22 mouse cellular contexts compared by ENCODE assay signal in the genomic region with DNA sequence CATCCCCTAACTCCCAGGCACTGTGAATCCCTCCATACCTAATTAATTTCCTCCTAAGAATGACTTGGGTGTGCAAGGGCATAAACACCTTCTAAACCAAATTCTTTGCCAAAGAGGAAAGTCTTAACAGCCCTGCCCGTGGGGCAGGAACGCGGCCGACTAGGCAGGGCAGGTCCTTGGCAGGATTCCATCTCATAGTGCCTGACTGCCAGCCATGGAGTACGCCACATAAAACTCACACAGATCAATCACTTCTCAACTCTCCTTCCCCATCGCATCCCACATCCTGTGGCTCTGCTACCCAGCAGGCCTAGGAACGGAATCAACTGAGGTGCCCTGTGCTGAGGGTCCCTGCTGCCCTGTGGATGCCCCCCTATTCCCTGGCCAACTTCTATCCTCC. TPM values are rescaled to one million over a fixed set of nuclear protein-coding genes. Genes with fewer than 3 reads are reported as not detected.
DNase-seq lines count a peak whose midpoint lies in the region; ATAC-seq and TF ChIP-seq lines count a peak whose summit lies in the region.
"Had no signal": no experiment of that assay in that cellular context is flagged by ENCODE, and none has a peak within 500 bp of the region (broad histone marks: within the 10 kb centered on the region; RNA-seq: fewer than 3 reads in every experiment).

No protein-coding gene starts in this region.

- DNase-seq in adrenal gland, postnatal 14 days = peak; percentile 31
- no peak for DNase-seq in adrenal gland, postnatal 4 days (ENCODE audit: low spot score in 2 of 2)
- peak; percentile 69 for DNase-seq in kidney, adult 2 months
- peak; percentile 16 for DNase-seq in ovary, postnatal 36 days (ENCODE audit: low spot score)
- DNase-seq in ovary, adult 18-20 months (ENCODE audit: low spot score) = no peak
- DNase-seq in embryo, embryonic 9.5 days (ENCODE audit: extremely low spot score) = no peak
- no peak for DNase-seq in retina, embryonic 14.5 days (ENCODE audit: low spot score)
- DNase-seq: heart, adult 2 months; left cerebral cortex, postnatal 4 days; right cerebral cortex, adult 18-20 months; thymus, postnatal 36 days had no signal

- 20% methylated on average over 7 of the region's 7 CpGs for WGBS in kidney, adult 2 months
- 54% methylated on average over 7 of the region's 7 CpGs for WGBS in kidney, embryonic 15.5 days

- H3K9me3 ChIP-seq in kidney, embryonic 15.5 days (replicated peaks) = no peaks in the 10 kb centered on the region
- H3K9me3 ChIP-seq: embryonic facial prominence, embryonic 10.5 days; hindbrain, embryonic 10.5 days; midbrain, embryonic 13.5 days had no signal

- peaks cover 1% of the 10 kb centered on the region; the same call in 1 of the 2 replicates for H3K27me3 ChIP-seq in kidney, adult 2 months (replicated peaks; ENCODE audit: control insufficient read depth, insufficient read depth, low read length)
- H3K27me3 ChIP-seq in kidney, embryonic 15.5 days = no peaks in the 10 kb centered on the region

- TF ChIP-seq CTCF in kidney, adult 2 months (conservative IDR thresholded peaks at IDR 0.05; ENCODE audit: insufficient read depth, insufficient read length, low read depth, low read length) = no peak

- H3K4me3 ChIP-seq in kidney, adult 2 months (ENCODE audit: insufficient read depth, low read depth, low read length) = no peak overlapping the region
- no peak overlapping the region for H3K4me3 ChIP-seq in kidney, embryonic 15.5 days (replicated peaks)
- H3K4me3 ChIP-seq: embryonic facial prominence, embryonic 10.5 days; heart, adult 2 months; hindbrain, embryonic 10.5 days; midbrain, embryonic 13.5 days; myocyte had no signal

- H3K9ac ChIP-seq in kidney, embryonic 15.5 days = no peak overlapping the region
- H3K9ac ChIP-seq: liver, embryonic 14.5 days; midbrain, embryonic 13.5 days had no signal

- H3K36me3 ChIP-seq in kidney, adult 2 months (ENCODE audit: control insufficient read depth, insufficient read depth, low read length) = no peaks in the 10 kb centered on the region
- no peaks in the 10 kb centered on the region for H3K36me3 ChIP-seq in kidney, embryonic 15.5 days
- H3K36me3 ChIP-seq: embryonic facial prominence, embryonic 10.5 days; hindbrain, embryonic 10.5 days; midbrain, embryonic 13.5 days had no signal

- no peak for TF ChIP-seq POLR2A in kidney, adult 2 months (IDR thresholded peaks at IDR 0.05; ENCODE audit: low read depth, low read length)

- peak overlapping the region; percentile 70; the same call in 1 of the 2 replicates for H3K27ac ChIP-seq in kidney, adult 2 months (ENCODE audit: insufficient read depth, low read depth, low read length)
- H3K27ac ChIP-seq in kidney, embryonic 15.5 days = no peak overlapping the region
- H3K27ac ChIP-seq: embryonic facial prominence, embryonic 10.5 days; heart, adult 2 months; hindbrain, embryonic 10.5 days; liver, embryonic 14.5 days; midbrain, embryonic 13.5 days had no signal

- ATAC-seq in kidney, embryonic 15.5 days (replicated peaks; ENCODE audit: low FRiP score) = no peak
- ATAC-seq: midbrain, embryonic 13.5 days had no signal

- no peaks in the 10 kb centered on the region; the same call in 1 of the 2 replicates for H3K4me1 ChIP-seq in kidney, adult 2 months (ENCODE audit: control insufficient read depth, insufficient read depth, low read length)
- peaks cover 10% of the 10 kb centered on the region; the same call in 1 of the 2 replicates for H3K4me1 ChIP-seq in kidney, embryonic 15.5 days

- no peak overlapping the region for H3K4me2 ChIP-seq in kidney, embryonic 15.5 days
- H3K4me2 ChIP-seq: midbrain, embryonic 13.5 days had no signal

RNA-seq across cellular contexts. Expression of gene Gm4131, which starts 3.0 kb away (rescaled TPM):
- not detected in 2 replicates for total RNA-seq in adrenal gland, postnatal 14 days (2021)
- total RNA-seq in adrenal gland, postnatal 4 days (2021) = not detected
- polyA plus RNA-seq in kidney, adult 2 months (2012; rRNA removed) = 1.0 and 1.6 TPM in 2 replicates
- 0.14 TPM in 1 of 2 replicates, not detected in the other for polyA plus RNA-seq in kidney, embryonic 15.5 days (2015; fragmentation: Nextera tagmentation; extraction: Ambion mirVana)
- total RNA-seq: gastrocnemius, adult 8-10 months; heart, adult 2 months; layer of hippocampus, adult 18-20 months; left cerebral cortex, postnatal 4 days; neutrophil, adult 5-6 weeks had no signal
- polyA plus RNA-seq: embryonic facial prominence, embryonic 10.5 days; heart, adult 2 months; heart, embryonic 16.5 days; hindbrain, embryonic 10.5 days; liver, embryonic 14.5 days; midbrain, embryonic 13.5 days; myocyte; small intestine, adult 2 months had no signal

RNA-seq across cellular contexts. Expression of gene Fam124a, which starts 8.1 kb away (rescaled TPM):
- 2.5 and 3.9 TPM in 2 replicates for total RNA-seq in adrenal gland, postnatal 14 days (2021)
- 1 to 10 TPM; 3.1 to 4.4 TPM for total RNA-seq in adrenal gland, postnatal 4 days (2021)
- 4.3 and 4.5 TPM in 2 replicates for polyA plus RNA-seq in kidney, adult 2 months (2012; rRNA removed)
- polyA plus RNA-seq in kidney, embryonic 15.5 days (2015; fragmentation: Nextera tagmentation; extraction: Ambion mirVana) = 7.4 and 8.4 TPM in 2 replicates
- total RNA-seq: neutrophil, adult 5-6 weeks had no signal

Comparison
In these comparisons a context has a peak if more than half of its experiments do, and no peak if none do; other contexts are left out.
1. DNase-seq: peak in adrenal gland, postnatal 14 days (single experiment), kidney, adult 2 months (single experiment) and ovary, postnatal 36 days (single experiment); none in adrenal gland, postnatal 4 days (0 of 2), ovary, adult 18-20 months (single experiment), embryo, embryonic 9.5 days (single experiment) and retina, embryonic 14.5 days (single experiment).